Mouse (Mus musculus): ENCODE measurements around the gene Clec4a1. TPM values are rescaled to one million over a fixed set of nuclear protein-coding genes. Genes with fewer than 3 reads are reported as not detected.
A peak's percentile ranks its signal among the peaks of the same experiment; 100 is the strongest.

Clec4a1 gene
- total RNA-seq (2021), result 1 to 10 TPM; 1.3 to 2.8 TPM
- long read RNA-seq, experiment 1, partial matches to known transcripts, result 1 of 2 reads
- long read RNA-seq, experiment 1, other reads (novel, unspliced or antisense), result 0 of 2 reads
- long read RNA-seq, experiment 2, partial matches to known transcripts, result 0 of 1 reads
- long read RNA-seq, experiment 2, other reads (novel, unspliced or antisense), result 0 of 1 reads

DNA sequence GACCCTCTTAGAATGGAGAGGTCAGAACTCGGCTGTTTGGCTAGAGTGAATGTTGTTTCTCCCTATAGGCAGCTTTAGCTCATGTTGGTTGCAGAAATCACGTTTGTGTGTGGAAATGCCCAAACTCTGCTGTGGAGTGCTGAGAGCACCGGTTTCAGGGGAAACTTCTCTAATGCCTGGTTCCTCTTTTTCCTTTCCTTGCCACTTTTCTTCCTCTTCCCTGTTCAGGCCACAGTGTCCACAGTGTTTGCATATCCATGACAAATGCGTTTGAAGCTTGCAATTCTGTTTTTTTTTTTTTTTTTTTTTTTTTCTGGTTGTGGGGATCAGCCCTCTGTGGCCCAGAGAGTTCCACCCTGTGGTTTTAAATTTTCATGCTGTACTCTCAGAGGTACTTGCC is at the start of gene Clec4a1:
Clec4a1 (plus strand) TSS at position 398 of the 400 bp plus-strand sequence.
- intact Hi-C loops (cut with DNase I; ENCODE audit: low total_unique reads), result no loop called here
- no peak for DNase-seq

DNA sequence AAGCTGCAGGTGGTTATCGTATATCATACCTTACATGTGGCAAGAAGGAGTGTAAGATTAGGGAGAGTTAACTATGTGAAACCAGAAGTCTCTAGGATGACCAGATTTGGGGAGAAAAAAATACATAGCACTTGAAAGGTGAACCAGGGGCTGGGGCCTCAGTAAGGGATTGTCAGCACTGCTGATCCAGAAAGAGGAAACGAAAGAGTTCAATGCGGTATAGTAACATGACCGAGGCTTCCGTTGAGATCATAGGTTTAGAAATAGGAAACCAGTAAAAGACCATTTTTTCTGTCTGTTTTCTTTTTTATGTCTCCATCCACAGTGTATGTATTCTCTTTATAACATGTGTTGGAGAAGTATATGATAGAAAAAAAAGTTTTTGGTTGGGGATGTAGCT is 48.8 kb upstream of the Clec4a1 start:
- intact Hi-C loops (cut with DNase I; ENCODE audit: low total_unique reads), result no loop called here

DNA sequence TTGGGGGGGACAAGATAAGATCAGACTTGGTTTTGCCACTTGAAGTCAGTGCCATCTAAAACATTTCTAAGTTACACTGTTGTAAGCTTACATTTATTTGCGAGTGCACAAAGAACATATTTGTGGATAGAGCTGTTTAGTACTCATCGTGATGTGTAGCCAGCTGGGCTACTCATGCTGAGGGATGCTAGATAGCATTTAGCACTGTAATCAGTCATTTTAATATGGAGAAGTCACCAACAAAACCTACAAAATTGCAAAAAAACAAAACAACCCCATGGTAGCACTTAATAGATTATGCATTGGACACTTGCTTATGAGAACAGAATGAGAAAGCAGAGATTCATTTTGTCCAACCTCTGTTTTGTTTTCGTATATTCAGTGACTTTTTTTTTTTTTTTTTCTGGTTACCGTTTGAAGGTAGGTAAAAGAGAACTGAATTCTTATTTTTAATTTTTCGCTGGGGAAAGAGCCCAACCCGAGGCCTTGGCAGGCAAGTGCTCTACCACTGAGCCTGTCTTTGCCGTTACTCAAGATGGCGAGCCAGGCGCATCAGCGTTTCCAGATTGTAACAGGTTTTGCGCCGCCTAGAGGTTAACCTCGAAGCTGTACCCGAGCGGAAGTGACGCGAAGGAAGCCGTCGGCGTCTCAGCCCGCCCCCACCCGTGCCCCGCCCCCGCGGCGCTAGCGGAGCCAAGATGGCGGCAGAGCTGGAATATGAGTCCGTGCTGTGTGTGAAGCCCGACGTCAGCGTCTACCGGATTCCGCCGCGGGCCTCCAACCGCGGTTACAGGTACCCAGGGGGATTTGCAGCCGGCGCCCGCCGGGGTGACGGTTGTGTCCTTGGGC is 47.6 kb upstream of the Clec4a1 start, which contains the start of gene Necap1:
Necap1 (plus strand) TSS at position 604 of the 849 bp plus-strand sequence.
- DNase-seq, result peak; percentile 97
- intact Hi-C loops (cut with DNase I; ENCODE audit: low total_unique reads), result no loop called here

More for the DNA sequence above, 48.8 kb upstream of the Clec4a1 start:
- DNase-seq, result no peak

DNA sequence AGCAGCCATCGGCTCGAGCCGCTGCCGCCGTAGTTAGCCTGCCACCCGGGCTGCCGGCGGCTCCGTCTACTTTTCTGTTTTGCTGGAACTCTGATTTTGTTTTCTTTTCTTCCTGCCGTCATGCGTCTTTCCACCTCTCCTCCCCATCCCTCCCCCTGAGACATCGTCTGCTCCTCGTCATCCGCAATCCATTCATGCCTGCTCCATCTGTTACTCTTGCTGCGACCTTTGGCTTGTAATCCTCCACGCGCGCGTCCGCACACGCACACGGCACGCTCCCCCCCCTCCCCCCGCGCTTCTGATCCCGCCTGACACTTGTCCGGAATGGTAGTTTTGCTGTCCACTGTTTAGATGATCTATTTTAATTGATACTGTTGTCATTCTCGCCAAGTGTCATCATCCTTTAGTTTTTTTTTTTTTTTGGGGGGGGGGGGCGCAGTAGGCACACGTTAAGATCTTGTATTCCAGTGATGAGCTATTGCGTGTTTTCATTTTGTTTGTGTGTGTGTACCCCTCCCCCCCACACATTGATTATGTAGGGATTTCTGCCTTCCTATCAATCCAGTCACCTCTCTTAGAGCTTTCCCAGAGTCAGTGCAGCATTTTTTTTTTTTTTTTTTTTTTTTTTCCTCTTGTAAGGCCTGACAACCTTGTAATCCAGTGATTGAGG is 46.8 kb upstream of the Clec4a1 start:
- intact Hi-C loops (cut with DNase I; ENCODE audit: low total_unique reads), result no loop called here
- DNase-seq, result peak; percentile 24

DNA sequence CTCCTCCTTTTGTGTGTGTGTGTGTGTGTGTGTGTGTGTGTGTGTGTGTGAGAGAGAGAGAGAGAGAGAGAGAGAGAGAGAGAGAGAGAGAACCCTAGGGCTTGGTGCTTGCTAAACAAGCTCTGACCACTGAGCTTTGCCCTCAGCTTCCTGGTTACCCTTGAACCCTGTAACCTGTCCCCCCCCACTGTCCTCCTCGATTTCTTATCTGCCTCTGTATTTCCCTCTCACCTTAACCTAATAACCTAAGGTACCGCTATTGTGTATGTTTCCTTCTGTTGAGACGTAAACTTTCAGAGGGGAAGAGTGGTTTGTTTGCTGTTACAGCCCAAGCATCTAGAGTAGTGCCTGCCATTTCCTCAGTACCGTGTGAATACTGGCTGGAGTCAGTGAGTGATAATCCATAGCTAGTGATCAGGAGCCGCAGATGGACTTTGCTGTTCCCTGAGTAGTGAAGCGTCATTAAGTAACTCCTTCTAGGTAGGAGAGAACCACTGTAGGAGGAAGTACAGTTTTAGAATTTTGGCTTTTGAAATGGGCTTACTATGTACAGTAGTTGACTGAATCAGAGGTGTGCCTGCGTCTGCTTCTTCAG is 42.4 kb upstream of the Clec4a1 start:
- intact Hi-C loops (cut with DNase I; ENCODE audit: low total_unique reads), result no loop called here
- no peak for DNase-seq

DNA sequence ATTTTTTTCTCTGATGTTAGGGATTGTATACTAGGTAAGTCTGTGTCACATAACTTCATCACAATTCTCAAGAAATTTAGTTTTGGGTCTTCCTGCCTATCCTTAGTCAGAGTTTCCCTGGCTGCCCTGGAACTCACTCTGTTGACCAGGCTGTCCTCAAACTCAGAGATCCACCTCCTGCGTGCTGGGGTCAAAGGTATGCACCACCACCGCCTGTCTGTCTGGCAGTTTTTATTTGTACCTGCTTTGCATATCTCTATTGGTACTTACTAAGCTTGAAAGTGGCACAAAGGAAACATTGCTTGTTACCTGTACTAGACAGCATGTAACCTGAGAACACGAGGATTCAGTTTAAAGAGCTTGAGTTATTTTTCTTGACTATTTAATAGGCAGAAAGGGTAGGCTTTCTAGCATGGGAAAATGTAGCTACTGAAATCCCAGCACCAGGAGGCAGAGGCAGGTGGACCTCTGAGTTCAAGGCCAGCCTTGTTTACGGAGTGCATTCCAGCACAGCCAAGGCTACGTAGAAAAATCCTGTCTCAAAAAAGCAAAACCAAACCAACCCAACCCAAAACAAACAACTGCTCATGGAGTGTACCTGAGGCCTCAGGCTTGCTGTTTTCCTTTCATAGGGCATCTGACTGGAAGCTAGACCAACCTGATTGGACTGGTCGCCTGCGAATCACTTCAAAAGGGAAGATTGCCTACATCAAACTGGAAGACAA is 41.7 kb upstream of the Clec4a1 start:
- no peak for DNase-seq
- intact Hi-C loops (cut with DNase I; ENCODE audit: low total_unique reads), result no loop called here

GRCm38 (mm10) chr6:122881287-122881686 is 40.4 kb upstream of the Clec4a1 start:
- DNase-seq, result no peak
- intact Hi-C loops (cut with DNase I; ENCODE audit: low total_unique reads), result no loop called here

DNA sequence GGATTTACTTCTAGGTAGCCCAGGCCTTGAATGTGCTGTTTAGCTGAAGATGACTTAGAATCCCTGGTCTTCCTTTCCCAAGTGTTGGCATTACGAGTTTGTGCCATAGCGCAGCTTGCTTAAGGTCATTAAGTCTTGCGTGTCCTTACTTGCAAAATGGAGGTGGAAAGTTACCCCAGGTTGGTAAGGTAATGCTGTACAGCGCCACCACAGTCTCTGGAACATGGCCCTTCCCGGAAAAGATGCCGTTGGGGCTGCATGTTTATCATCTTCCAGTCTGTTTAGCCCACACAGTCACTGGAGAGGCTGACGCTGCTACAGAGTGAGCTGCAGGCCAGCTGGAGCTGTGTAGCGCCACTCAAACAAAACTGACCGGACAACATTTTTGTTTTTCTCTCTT is 38.0 kb upstream of the Clec4a1 start:
- DNase-seq, result no peak
- intact Hi-C loops (cut with DNase I; ENCODE audit: low total_unique reads), result no loop called here

DNA sequence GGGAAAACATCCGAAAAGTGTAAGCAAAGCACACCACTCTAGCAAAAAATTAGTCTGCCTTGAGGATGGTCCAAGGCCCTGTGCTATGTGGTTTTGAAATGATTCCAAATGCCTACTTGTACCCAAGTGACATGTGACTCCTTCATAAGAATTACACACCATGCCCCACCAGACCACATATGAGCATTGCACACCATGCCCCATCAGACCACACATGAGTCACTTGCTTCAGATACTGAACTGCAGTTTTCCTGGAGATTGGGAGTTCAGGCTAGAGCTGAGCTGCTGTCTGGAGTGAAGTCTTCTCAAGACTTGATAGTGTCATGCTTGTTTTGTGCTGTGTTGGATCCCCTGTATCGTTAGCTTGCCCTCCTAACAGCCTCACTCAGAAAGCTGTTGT is 32.0 kb upstream of the Clec4a1 start:
- intact Hi-C loops (cut with DNase I; ENCODE audit: low total_unique reads), result no loop called here
- DNase-seq, result no peak

DNA sequence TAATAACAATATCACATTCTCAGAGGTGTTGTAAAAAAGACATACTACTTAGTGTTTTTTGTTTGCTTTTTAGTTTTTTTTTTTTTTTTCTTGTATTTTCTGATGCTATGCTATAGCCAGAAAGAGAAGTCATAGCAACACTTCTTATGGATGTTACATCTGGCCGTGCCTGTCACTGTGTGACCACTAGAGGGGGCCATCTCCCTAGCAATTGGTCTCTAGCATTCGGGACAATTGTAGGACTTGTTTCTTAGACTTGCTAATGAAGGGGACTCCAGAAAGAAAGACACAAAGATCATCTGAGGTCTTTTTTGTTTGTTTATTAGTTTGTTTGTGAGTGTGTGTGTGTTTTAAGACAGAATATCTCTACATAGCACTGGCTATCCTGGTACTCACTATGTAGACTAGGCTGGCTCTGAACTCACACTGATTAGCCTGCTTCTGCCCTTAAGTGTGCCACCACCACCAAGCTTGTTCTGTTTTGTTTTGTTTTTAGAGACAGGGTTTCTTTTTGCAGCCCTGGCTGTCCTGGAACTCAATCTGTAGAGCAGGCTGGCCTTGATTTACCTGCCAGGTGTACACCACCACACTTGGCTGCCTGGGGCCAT is 29.1 kb upstream of the Clec4a1 start:
- intact Hi-C loops (cut with DNase I; ENCODE audit: low total_unique reads), result loop anchor here (10.0 kb wide), 1 partner anchor 1482 kb away; no protein-coding TSS in a partner anchor
- DNase-seq, result peak; percentile 35

GRCm38 (mm10) chr6:122919922-122920321 is 1.7 kb upstream of the Clec4a1 start:
- no peak for DNase-seq
- intact Hi-C loops (cut with DNase I; ENCODE audit: low total_unique reads), result no loop called here

- no peak for DNase-seq
- intact Hi-C loops (cut with DNase I; ENCODE audit: low total_unique reads), result no loop called here
Observed at GRCm38 (mm10) chr6:122934845-122935244, 13.2 kb downstream of the Clec4a1 start.

GRCm38 (mm10) chr6:122939618-122940017 is 18.0 kb downstream of the Clec4a1 start:
- no peak for DNase-seq
- intact Hi-C loops (cut with DNase I; ENCODE audit: low total_unique reads), result no loop called here

DNA sequence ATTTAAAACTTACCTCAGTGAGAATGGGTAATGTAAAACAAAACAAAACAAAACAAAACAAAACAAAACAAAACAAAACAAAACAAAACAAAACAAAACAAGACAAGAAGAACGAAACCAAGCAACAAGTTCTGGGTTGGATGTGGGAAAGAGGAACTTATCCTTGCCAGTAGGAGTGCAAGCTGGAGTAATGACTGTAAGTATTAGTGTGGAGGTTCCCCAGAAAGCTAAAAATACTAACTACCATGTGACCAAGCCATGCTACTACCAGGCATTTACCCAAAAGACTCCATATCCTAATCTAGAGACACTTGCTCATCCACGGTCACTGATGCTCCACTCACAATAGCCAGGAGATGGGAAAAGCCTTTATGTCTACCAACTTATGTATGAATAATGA is 25.1 kb downstream of the Clec4a1 start:
- no peak for DNase-seq
- intact Hi-C loops (cut with DNase I; ENCODE audit: low total_unique reads), result no loop called here

DNA sequence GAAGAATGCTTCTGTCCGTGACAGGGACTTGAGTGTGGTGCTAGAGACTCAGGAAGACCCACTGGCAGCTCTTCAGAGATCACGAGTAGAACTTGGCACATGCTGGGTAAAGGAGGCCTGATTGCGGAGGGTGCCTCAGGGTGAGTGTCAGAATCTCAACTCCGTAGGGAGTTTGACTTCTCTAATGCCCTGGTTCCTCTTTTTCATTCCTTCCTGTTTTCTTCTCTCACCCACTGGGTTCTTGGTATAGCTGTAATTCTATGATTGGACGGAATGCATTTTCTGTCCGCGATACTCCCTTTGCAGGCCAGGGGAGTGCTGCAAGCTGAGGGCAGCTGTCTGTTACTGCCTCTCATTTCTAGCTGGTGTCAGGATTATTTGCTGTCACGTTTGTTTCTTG is 30.8 kb downstream of the Clec4a1 start, which contains the start of gene Clec4a3:
Clec4a3 (plus strand) TSS at position 115 of the 400 bp plus-strand sequence.
- intact Hi-C loops (cut with DNase I; ENCODE audit: low total_unique reads), result no loop called here
- DNase-seq, result no peak

DNA sequence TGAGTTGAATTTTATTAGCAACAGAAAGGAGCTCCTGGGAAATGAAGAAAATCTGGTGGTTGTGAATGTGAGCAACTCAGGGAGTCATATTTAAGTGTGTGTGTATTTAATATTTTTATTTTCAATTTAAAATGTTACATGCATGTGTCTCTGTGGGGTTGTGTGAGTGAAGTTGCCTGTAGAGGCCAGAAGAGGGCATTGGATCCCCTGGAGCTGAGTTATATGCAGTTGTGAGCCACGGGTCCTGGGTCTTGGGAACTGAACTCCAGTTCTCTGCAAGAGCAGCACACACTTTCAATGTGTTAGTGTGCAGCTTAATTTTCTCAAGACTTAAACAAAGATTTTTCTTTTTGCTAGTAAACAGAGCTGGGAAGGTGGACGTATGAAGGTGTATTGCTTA is 42.9 kb downstream of the Clec4a1 start:
- no peak for DNase-seq
- intact Hi-C loops (cut with DNase I; ENCODE audit: low total_unique reads), result no loop called here

DNA sequence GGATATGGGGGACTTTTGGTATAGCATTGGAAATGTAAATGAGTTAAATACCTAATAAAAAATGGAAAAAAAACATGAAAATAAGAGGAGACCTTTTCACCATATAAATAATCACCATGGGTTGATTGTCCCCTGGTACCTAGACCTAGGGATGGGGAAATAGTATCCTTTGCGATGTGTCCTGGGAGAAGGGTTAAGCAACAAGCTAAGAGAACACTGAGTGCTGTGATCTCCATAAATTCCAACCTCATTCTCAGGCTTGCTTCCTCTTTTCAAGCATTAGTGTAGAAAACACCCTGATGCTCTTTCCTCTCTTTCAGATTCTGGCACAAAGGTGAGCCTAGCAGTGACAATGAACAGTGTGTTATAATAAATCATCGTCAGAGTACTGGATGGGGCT is 47.4 kb downstream of the Clec4a1 start:
- intact Hi-C loops (cut with DNase I; ENCODE audit: low total_unique reads), result no loop called here
- DNase-seq, result no peak
